Mouse (Mus musculus) 3T3-L1 (cell line): ENCODE results near the gene Gm26602.

Experiments used
- DNase-seq: peaks from one replicate; pipeline ENCODE4 v3.0.0-alpha.2; 2015; ENCODE audit warnings: low read depth, low spot score

The Gm26602 gene

GRCm38 (mm10) chr10:79916808-79917531 is 6.3 kb downstream of the Gm26602 start, which contains the start of gene Kiss1r:
Kiss1r (plus strand) TSS chr10:79916971.
- DNase-seq: peak; percentile 70

GRCm38 (mm10) chr10:79917532-79918100 is 7.0 kb downstream of the Gm26602 start:
- DNase-seq: no peak

- DNase-seq: no peak
These were observed 7.8 kb downstream of the Gm26602 start for GRCm38 (mm10) chr10:79918231-79919078.

DNA sequence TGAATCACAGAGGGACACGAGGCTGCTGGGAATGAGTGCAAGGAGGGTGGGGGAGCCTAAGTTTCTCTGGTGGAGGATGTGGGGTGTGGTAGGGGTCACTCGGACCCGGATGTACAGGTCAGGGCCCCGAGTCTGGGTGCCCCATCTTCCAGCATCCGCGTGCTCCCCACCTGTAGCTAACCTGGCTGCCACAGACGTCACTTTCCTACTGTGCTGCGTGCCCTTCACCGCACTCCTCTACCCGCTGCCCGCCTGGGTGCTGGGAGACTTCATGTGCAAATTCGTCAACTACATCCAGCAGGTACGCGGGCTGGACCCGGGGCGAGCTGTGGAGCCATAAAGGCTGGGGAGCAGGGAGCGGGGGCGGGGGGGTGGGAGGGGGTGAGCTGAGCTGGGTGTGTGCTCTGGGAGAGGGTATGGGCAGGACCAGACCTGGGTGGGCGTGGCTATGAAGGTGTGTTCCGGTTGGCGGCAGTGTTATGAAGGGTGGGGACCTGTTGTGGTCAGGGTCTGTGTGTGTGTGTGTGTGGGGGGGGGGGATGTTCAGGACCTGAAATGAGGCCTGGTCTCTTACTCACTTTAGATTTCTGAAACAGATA is 8.7 kb downstream of the Gm26602 start:
- DNase-seq: no peak

- DNase-seq: no peak
These were observed 9.6 kb downstream of the Gm26602 start for GRCm38 (mm10) chr10:79920056-79920890.

DNA sequence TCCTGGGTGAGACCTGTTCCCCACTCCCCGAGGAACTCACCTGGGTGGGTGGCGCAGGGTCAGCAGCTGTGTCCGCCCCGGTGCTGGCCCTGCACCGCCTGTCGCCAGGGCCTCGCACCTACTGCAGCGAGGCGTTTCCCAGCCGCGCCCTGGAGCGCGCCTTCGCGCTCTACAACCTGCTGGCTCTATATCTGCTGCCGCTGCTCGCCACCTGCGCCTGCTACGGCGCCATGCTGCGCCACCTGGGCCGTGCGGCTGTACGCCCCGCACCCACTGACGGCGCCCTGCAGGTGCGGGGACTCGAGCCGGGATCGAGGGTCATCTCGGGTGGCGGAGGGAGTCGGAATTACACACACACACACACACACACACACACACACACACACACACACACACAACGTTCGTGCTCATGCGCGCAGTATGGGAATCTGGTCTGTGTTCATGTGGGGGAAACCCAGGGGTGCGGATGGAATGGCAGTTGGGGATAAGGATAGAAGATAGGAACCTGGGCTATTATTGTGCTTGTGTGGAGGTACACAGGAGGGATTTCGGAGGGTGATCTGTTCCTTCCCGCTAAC is 10.4 kb downstream of the Gm26602 start, which contains the start of gene R3hdm4:
TSS of gene R3hdm4 (minus strand) at position 251 of the 578 bp plus-strand sequence.
- DNase-seq: no peak

- no peak for DNase-seq
These were observed 10.9 kb downstream of the Gm26602 start for GRCm38 (mm10) chr10:79921572-79921971.

DNA sequence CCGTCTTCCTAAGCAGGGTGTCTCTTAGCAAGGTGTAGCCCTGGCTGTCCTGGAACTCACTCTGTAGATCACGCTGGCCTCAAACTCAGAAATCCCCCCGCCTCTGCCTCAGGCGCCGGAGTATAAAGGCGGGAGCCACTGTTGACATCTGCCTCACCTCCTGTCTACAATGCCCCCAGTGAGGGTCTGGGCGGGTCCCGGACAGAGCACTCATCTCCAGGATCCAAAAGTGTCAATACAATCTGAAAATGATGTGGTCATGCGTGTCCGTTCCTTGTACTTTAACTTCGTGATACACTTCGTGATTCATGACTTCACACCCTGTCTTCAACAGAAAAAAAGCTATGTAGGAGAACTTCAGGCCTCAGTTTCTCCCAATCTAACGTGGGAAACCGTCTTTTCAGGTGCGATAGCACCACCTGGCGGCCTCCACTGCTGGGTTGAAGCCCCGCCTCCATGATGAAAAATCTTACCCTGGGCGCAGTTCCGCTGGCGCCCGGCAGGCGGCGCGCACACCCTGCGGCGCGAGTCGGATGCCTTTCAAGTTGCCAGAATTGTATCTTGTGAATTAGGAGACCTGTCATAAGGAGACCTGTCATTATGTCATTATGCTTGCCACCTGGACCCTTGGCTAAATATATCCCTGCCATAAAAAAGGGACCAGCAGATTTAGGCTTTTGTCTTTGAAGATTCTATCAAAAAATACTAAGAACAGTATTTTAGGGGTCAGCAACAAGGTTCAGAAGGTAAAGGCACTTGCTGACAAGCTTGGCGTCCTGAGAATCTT is 14.5 kb downstream of the Gm26602 start:
- DNase-seq: peak; percentile 82

DNA sequence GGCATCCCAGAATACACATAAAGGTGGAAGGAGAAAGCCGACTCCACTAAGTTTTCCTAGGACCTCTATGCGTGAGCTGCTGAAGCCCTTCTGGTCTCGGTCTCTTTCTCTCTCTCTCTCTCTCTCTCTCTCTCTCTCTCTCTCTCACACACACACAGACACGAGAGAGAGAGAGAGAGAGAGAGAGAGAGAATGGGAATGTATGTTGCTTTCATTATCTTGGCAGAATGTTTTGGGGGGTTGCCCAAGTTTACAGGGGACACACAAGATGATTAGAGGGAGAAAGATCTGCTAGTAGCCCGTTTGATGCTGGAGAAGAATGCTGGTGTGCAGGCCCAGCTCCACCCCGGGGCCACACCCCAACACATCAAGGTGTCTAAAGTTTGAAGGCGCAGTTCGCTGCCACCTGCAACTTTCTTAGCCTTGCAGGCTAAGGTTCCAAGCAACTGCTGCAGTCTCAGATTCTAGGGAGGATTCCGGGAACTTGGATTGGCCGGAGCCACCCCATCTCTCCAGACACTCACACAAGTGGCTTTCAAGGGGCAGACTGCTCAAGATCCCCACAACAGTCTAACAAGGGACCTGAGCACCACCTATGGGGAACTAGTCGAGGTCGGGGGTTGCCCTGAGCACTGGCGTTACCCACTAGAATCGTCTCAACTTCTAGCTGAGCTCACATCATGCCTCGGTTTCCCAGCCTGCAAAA is 15.3 kb downstream of the Gm26602 start:
- peak; percentile 39 for DNase-seq

DNA sequence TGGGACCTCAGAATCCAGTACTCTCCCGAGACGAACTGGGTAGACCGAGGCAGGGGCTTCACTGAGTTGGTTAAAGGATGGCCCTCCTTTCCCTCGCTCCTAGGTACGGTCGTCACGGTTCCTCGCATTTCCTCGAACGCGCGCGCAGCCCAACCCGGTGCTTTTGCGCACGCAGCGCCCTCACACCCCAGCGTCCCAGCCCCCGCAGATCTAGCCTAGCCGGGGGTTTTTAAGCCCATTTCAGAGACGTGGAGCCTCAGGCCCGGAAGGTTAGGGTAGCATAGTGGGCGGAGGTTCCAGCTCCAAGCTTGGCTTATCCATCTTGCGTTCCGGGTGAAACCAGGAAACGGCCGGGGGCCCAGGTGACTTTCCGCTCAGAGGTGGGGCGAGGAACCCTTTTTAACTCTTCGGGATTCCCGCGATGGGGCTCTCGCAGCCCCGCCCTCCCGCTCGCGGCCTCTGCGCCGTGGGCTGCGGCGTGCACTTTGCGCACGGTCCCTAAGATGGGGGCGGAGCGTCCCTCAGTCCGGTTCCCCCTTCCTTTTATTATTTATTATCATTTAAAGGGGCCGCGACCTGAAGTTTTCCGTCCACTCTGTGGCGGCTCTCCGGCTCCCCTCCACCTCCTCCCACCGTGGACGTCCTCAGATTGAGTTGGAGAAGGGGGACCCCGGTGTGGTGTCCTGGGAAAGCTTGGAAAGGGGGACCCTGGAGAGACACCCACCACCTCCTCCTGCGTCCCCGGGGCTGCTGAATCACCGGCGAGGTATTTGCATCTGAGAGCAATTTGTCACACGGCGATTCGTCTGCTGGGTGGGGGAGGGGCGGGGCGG is 16.1 kb downstream of the Gm26602 start, which contains the start of gene Arid3a:
TSS of gene Arid3a (plus strand) at position 553 of the 833 bp plus-strand sequence.
- DNase-seq: peak; percentile 90

DNA sequence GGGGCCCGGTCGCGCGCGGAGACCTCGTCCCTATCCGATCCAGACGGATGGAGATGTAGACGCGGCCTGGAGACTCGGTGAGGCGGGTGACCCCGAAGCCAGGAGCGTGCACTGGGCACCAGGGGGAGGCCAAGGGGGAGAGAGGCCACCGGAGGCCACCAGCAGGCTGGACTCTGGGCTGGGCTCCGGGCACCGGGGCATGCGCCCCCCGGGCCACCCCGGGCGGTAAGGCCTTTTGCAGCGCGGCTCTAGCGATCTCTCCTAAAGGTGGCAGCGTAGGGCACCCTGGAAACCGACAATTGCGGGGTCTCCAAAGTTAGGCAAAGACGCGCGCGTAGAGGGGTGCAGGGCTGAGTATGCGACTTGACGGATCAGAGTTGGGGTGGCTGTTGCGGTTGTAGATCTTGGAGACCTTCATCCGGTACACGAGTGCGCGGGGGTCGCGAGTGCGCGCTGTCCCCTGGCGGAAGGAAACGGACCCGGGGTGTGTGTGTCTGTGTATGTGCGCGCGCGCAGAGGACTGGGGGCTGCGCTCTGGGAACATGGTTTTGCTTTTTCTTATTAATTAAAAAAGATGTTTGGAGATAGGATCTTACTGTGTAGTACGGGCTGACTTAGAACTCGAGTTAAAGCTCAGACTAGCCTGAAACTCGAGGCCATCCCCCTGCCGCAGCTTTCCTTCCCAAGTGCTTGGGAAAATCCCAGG is 16.8 kb downstream of the Gm26602 start:
- DNase-seq: peak; percentile 49

GRCm38 (mm10) chr10:79928030-79928694 is 17.5 kb downstream of the Gm26602 start:
- DNase-seq: peak; percentile 40

- DNase-seq: no peak
These were observed 18.4 kb downstream of the Gm26602 start for GRCm38 (mm10) chr10:79928907-79929701.

- DNase-seq: no peak
These were observed 19.5 kb downstream of the Gm26602 start for GRCm38 (mm10) chr10:79929967-79930825.

DNA sequence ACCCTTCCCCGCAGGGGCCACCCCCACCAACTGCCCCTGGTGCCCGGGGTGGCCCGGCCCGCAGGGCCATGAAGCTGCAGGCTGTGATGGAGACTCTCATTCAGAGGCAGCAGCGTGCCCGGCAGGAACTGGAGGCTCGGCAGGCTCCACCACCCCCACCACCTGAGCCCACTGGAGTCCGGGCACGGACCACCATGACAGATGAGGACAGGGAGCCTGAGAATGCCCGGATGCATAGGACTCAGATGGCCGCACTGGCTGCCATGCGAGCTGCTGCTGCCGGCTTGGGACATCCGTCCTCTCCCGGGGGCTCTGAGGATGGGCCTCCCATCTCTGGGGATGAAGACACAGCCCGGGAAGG is 20.1 kb downstream of the Gm26602 start:
- DNase-seq: no peak
